Mouse (Mus musculus) gastrocnemius, postnatal 10 days (tissue): ENCODE measurements at regions not wholly inside any gene's neighbourhood (a gene's known extent, or its start where the extent isn't known, plus 50 kb on each side); places are given as distances from the start of the nearest gene placed in this dataset.

Experiments
- DNase-seq: peaks from one replicate; pipeline ENCODE4 v3.0.0; 2021; ENCODE audit warnings: mixed read lengths

DNA sequence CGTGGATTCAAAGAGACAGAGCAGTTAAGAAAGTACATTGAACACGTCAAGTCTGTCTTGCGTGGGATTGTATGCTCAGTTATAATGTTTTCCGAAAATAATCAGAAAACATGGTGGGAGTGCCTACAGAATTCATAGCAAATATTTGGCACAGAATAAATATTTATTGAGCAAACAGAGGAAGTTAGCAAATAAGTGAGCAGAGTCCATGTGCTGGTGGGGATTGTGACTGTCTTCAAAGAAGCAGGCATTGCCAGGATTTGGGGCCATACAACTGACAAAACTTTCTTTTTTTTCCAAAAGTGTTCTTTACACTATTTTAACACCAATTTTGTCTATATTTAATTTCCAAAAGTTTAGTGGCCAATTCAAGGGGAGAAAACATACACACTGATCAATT is 1729.8 kb downstream of the AI429214 start:
- DNase-seq, result no peak

GRCm38 (mm10) chr8:38725257-38725656 is 1731.9 kb downstream of the AI429214 start:
- no peak for DNase-seq

DNA sequence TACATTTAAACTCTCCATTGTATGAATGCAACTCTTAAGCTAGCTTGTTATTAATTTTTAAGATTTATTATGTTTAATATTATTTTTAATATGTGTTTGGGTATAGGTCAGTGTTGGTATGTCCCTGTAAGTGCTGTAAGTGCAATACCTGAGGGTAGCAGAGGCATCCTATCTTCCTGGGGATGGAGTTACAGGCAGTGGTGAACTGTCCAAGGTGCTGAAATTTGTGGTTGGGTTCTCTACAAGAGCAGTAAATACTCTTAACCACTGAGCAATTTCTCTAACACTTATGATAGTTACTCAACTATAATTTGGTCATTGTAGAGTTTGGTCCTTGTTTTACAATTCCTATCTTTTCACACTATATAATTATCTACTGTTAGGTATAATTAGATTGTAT is 1753.7 kb downstream of the AI429214 start:
- no peak for DNase-seq

DNA sequence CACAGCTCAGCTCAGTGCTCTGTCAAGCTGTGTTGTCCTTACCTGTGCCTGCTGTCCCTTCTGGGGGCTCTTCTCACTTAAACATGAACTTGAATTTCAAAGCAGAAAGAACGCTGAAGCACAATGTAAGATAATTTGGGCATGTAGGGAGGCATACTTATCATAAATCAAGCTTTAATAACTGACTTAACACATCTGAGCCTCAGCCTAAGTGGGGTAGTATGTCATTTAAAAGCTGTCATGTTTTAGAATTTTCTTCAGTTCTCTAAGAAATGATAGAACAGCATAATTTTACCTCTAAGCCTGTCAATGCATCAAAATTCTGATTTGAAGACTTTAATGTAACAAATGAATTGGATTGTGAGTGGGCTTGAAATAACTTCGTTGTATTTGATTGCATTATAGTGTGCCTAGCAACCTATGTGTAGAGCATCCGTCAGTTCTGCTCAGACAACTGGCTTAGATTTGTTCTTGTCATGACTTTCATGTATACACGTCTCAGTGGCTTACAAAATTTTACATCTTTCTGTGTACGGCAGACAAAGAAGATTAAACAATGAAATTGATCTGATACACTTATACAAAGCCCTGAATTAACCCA is 1773.3 kb downstream of the AI429214 start:
- no peak for DNase-seq

GRCm38 (mm10) chr8:38812482-38812881 is 1819.1 kb downstream of the AI429214 start:
- no peak for DNase-seq

DNA sequence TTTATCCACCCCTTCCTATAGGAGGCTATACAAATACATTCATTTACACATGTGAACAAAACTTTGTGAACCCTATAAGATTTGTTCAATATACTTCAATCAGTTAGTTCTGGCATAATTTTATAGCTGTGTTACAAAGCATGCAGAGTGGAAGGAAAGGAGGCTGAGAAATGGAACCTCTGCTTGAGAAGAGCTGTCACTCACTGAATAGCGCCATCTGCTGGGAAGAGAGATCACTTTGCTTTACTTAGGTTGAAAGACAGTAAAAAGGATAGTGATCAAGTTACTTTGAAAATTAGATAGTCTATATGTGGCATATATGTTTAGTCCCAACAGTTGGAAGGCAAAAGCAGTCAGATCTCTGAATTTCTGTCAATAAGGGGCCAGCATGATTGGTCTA is 1824.8 kb downstream of the AI429214 start:
- DNase-seq, result peak; percentile 9

GRCm38 (mm10) chr8:38861436-38861835 is 1813.4 kb upstream of the Adam24 start:
- DNase-seq, result no peak

DNA sequence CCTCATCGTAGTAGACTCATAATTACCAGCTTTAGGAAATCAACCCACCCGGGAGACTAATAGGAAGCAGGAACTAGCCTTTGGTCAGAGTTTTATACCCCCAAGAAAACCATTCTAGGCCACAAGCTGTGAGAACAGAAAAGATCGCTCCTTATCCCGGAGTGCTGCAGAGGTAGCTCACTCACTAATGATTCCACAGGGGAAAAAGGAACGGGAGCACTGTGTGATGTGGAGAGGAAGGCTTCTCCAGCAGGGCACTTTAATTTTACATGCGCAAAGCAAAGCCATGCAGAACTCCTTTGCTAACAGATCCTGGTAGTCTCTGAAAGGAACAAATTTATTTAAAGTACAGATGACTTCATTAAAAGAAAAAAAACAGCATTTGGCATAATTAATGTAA is 1807.5 kb upstream of the Adam24 start:
- no peak for DNase-seq
